Mouse (Mus musculus) hindbrain, embryonic 10.5 days (tissue): ENCODE results near the gene Gnas. TPM values are rescaled to one million over a fixed set of nuclear protein-coding genes. Genes with fewer than 3 reads are reported as not detected.

Source experiments
- DNase-seq: peaks from one replicate; pipeline ENCODE4 v3.0.0-alpha.2; 2017; ENCODE audit warnings: low spot score
- H3K27ac ChIP-seq: fragments of 300-500 bp; sonication (generic); 2 replicates; pipeline ENCODE4 v1.5.1; 2016; ENCODE audit warnings: mild to moderate bottlenecking, moderate library complexity
- H3K27me3 ChIP-seq: fragments of 300-500 bp; sonication (generic); 2 replicates; pipeline ENCODE4 v1.6.1; 2016; ENCODE audit warnings: mild to moderate bottlenecking; ENCODE audit not compliant: poor library complexity, insufficient read depth, severe bottlenecking
- H3K36me3 ChIP-seq: fragments of 300-500 bp; sonication (generic); 2 replicates; pipeline ENCODE4 v1.6.1; 2016; ENCODE audit warnings: mild to moderate bottlenecking, moderate library complexity
- H3K4me1 ChIP-seq: fragments of 300-500 bp; sonication (generic); replicated peaks from 2 replicates; pipeline ENCODE4 v1.6.1; 2016; ENCODE audit warnings: mild to moderate bottlenecking
- H3K4me3 ChIP-seq: fragments of 300-500 bp; sonication (generic); 2 replicates; pipeline ENCODE4 v1.5.1; 2016; ENCODE audit warnings: mild to moderate bottlenecking, moderate library complexity
- H3K9me3 ChIP-seq: fragments of 300-500 bp; sonication (generic); 2 replicates; pipeline ENCODE4 v1.6.1; 2016; ENCODE audit warnings: mild to moderate bottlenecking, moderate library complexity
- WGBS: fragments of 180-500 bp; shearing (Covaris S2); methylation state at CpG from one replicate; pipeline ENCODE4 v1.1.7; 2016; 5-methylcytosine and 5-hydroxymethylcytosine counted together
- polyA plus RNA-seq: library from polyadenylated mRNA; unstranded; fragments of >200 nt; fragmentation: Nextera tagmentation; extraction: Ambion mirVana; gene quantifications from 2 replicates; pipeline ENCODE4 v1.2.1, GENCODE M21; 2016

Gnas gene
- polyA plus RNA-seq, 1 experiment from 2014 or later, result 1,270 TPM

DNA sequence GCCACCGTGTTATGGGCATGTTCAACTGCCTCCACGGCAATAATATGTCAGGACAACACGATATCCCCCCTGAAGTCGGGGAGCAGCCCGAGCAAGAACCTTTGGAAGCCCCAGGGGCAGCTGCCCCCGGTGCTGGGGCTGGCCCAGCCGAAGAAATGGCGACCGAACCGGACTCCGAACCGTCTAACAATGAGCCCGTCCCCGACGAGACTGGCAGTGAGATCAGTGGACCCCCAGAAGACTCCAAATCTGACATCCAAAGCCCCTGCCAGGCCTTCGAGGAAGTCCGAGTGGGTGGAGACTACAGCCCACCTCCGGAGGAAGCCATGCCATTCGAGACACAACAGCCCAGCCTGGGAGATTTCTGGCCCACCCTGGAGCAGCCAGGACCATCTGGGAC, 13.7 kb downstream of the Gnas start:
- Histone ChIP-seq H3K4me1 (peaks cover 48% of the 10 kb centered on the region), H3K27ac (no peak overlapping the region), H3K27me3 (peaks cover 48% of the 10 kb centered on the region), H3K4me3 (peak overlapping the region; percentile 50; the same call in 1 of the 2 replicates), H3K36me3 (peaks cover 39% of the 10 kb centered on the region), H3K9me3 (peaks cover 67% of the 10 kb centered on the region)
- no peak for DNase-seq
- whole genome bisulfite sequencing, result 62% methylated on average over 19 of the region's 19 CpGs

GRCm38 (mm10) chr2:174298471-174298870, 14.4 kb downstream of the Gnas start:
- Histone ChIP-seq H3K27ac (no peak overlapping the region), H3K4me1 (peaks cover 43% of the 10 kb centered on the region), H3K9me3 (peaks cover 67% of the 10 kb centered on the region), H3K27me3 (peaks cover 48% of the 10 kb centered on the region), H3K36me3 (peaks cover 35% of the 10 kb centered on the region), H3K4me3 (peak overlapping the region; percentile 50)
- DNase-seq, result no peak
- 50% methylated on average over 33 of the region's 33 CpGs for WGBS

DNA sequence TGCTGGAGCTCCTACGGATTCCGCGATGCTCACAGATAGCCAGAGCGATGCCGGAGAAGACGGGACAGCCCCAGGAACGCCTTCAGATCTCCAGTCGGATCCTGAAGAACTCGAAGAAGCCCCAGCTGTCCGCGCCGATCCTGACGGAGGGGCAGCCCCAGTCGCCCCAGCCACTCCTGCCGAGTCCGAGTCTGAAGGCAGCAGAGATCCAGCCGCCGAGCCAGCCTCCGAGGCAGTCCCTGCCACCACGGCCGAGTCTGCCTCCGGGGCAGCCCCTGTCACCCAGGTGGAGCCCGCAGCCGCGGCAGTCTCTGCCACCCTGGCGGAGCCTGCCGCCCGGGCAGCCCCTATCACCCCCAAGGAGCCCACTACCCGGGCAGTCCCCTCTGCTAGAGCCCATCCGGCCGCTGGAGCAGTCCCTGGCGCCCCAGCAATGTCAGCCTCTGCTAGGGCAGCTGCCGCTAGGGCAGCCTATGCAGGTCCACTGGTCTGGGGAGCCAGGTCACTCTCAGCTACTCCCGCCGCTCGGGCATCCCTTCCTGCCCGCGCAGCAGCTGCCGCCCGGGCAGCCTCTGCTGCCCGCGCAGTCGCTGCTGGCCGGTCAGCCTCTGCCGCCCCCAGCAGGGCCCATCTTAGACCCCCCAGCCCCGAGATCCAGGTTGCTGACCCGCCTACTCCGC, 15.1 kb downstream of the Gnas start:
- H3K27me3 ChIP-seq, result peaks cover 48% of the 10 kb centered on the region
- DNase-seq, result peak; percentile 46

DNA sequence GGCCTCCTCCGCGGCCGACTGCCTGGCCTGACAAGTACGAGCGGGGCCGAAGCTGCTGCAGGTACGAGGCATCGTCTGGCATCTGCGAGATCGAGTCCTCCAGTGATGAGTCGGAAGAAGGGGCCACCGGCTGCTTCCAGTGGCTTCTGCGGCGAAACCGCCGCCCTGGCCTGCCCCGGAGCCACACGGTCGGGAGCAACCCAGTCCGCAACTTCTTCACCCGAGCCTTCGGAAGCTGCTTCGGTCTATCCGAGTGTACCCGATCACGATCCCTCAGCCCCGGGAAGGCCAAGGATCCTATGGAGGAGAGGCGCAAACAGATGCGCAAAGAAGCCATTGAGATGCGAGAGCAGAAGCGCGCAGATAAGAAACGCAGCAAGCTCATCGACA, 15.6 kb downstream of the Gnas start:
- Histone ChIP-seq H3K4me1 (peaks cover 41% of the 10 kb centered on the region), H3K4me3 (peak overlapping the region; percentile 50), H3K36me3 (peaks cover 33% of the 10 kb centered on the region), H3K27ac (0 out of 2 replicates have a peak overlapping the region, but pooled peaks have one; percentile 30), H3K27me3 (peaks cover 48% of the 10 kb centered on the region), H3K9me3 (peaks cover 62% of the 10 kb centered on the region)
- 49% methylated on average over 34 of the region's 34 CpGs for WGBS
- peak; percentile 38 for DNase-seq

More for the DNA sequence above, 15.1 kb downstream of the Gnas start:
- peaks cover 41% of the 10 kb centered on the region for H3K4me1 ChIP-seq
- peaks cover 67% of the 10 kb centered on the region for H3K9me3 ChIP-seq
- 41% methylated on average over 48 of the region's 48 CpGs for WGBS
- H3K27ac ChIP-seq, result peak overlapping the region; percentile 30; the same call in 1 of the 2 replicates
- H3K36me3 ChIP-seq, result peaks cover 33% of the 10 kb centered on the region
- H3K4me3 ChIP-seq, result peak overlapping the region; percentile 50

- Histone ChIP-seq H3K9me3 (peaks cover 58% of the 10 kb centered on the region), H3K4me3 (peak overlapping the region; percentile 50), H3K36me3 (peaks cover 30% of the 10 kb centered on the region), H3K27me3 (peaks cover 48% of the 10 kb centered on the region), H3K27ac (no peak overlapping the region), H3K4me1 (peaks cover 42% of the 10 kb centered on the region)
- WGBS, result 45% methylated on average over 27 of the region's 27 CpGs
- DNase-seq, result no peak
Observed at GRCm38 (mm10) chr2:174300186-174300585, 16.1 kb downstream of the Gnas start.

GRCm38 (mm10) chr2:174300666-174301065, 16.5 kb downstream of the Gnas start:
- 48% methylated on average over 22 of the region's 22 CpGs for WGBS
- H3K36me3 ChIP-seq, result peaks cover 25% of the 10 kb centered on the region
- peaks cover 48% of the 10 kb centered on the region for H3K27me3 ChIP-seq
- no peak overlapping the region for H3K27ac ChIP-seq
- peaks cover 53% of the 10 kb centered on the region for H3K9me3 ChIP-seq
- H3K4me1 ChIP-seq, result peaks cover 47% of the 10 kb centered on the region
- no peak for DNase-seq
- peak overlapping the region; percentile 50 for H3K4me3 ChIP-seq

GRCm38 (mm10) chr2:174302526-174302925, 18.4 kb downstream of the Gnas start:
- no peak overlapping the region for H3K4me3 ChIP-seq
- peak; percentile 36 for DNase-seq
- peaks cover 25% of the 10 kb centered on the region for H3K36me3 ChIP-seq
- peaks cover 34% of the 10 kb centered on the region for H3K9me3 ChIP-seq
- peaks cover 51% of the 10 kb centered on the region for H3K4me1 ChIP-seq
- 40% methylated on average over 6 of the region's 6 CpGs for whole genome bisulfite sequencing
- peaks cover 42% of the 10 kb centered on the region for H3K27me3 ChIP-seq
- H3K27ac ChIP-seq, result 0 out of 2 replicates have a peak overlapping the region, but pooled peaks have one; percentile 35

GRCm38 (mm10) chr2:174305646-174306045, 21.5 kb downstream of the Gnas start:
- peak; percentile 69 for DNase-seq
- 2% methylated on average over 5 of the region's 5 CpGs for WGBS
- no peak overlapping the region for H3K4me3 ChIP-seq

GRCm38 (mm10) chr2:174307903-174308302, 23.8 kb downstream of the Gnas start:
- Histone ChIP-seq H3K4me1 (peaks cover 40% of the 10 kb centered on the region), H3K4me3 (no peak overlapping the region), H3K27me3 (no peaks in the 10 kb centered on the region), H3K9me3 (no peaks in the 10 kb centered on the region), H3K27ac (no peak overlapping the region), H3K36me3 (no peaks in the 10 kb centered on the region)
- 87% methylated on average over 3 of the region's 3 CpGs for WGBS
- no peak for DNase-seq

More at GRCm38 (mm10) chr2:174305646-174306045, 21.5 kb downstream of the Gnas start:
- Histone ChIP-seq H3K27me3 (peaks cover 11% of the 10 kb centered on the region), H3K27ac (peak overlapping the region; percentile 53), H3K4me1 (peaks cover 28% of the 10 kb centered on the region), H3K36me3 (no peaks in the 10 kb centered on the region; the same call in 1 of the 2 replicates), H3K9me3 (peaks cover 3% of the 10 kb centered on the region)

DNA sequence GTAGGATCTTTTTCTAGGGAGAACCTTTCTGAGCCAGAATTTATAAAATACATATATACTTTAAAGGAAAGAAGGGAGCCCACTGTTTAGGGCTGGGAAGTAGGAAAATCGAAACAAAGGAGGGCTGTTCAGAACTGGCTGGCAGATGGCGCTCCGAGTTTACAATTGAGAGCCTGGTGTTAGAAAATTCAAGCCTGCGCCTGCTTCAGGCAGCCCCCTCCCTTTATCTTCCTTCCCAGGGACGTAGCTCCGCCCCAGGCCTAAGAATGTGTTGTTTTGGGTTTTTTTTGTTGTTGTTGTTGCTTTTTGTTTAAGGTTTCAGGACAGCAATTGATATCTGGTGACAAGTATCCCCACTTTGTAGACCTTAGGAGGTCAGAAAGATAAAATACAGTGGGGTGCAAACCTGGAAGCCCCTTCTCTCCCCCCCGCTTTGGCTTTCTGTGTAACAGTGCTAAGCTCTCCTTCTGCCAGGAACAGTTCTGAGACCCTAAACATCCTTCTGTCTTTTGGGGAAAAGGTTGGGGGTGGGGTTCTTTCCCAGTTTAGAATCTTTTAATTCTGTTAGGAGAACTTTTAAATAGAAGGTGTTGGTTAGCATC, 26.9 kb downstream of the Gnas start:
- peak overlapping the region; percentile 70 for H3K27ac ChIP-seq
- no peaks in the 10 kb centered on the region for H3K9me3 ChIP-seq
- H3K36me3 ChIP-seq, result no peaks in the 10 kb centered on the region
- H3K4me3 ChIP-seq, result no peak overlapping the region
- WGBS, result 11% methylated on average over 7 of the region's 7 CpGs
- DNase-seq, result peak; percentile 72
- no peaks in the 10 kb centered on the region for H3K27me3 ChIP-seq
- H3K4me1 ChIP-seq, result peaks cover 43% of the 10 kb centered on the region

DNA sequence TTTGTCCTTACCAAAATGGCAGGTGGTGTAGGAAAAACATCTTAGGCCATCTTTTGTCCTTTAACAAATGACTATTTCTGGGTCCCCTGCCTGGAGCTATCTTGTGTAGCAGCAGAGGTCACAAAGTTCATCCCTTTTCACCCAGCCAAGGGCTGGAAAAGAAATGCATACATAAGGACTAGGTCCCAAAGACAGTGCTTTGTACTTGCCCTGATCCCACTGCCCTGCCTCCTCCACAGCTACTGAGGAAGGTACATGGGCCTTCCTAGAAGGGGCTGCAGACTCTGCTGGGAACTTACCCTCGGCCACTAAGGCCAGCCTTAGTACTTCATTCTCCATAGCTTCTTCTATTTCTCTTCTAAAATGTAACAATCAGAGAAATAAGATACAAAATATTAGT, 27.5 kb downstream of the Gnas start:
- Histone ChIP-seq H3K27me3 (no peaks in the 10 kb centered on the region), H3K27ac (peak overlapping the region; percentile 70; the same call in 1 of the 2 replicates), H3K4me3 (no peak overlapping the region), H3K4me1 (peaks cover 37% of the 10 kb centered on the region), H3K36me3 (no peaks in the 10 kb centered on the region), H3K9me3 (no peaks in the 10 kb centered on the region)
- DNase-seq, result no peak
- WGBS, result 40% methylated on average over 1 of the region's 1 CpGs

- DNase-seq, result peak; percentile 76
- H3K4me3 ChIP-seq, result no peak overlapping the region
- H3K9me3 ChIP-seq, result no peaks in the 10 kb centered on the region
- peaks cover 33% of the 10 kb centered on the region for H3K4me1 ChIP-seq
- WGBS, result 43% methylated on average over 4 of the region's 4 CpGs
- no peaks in the 10 kb centered on the region for H3K36me3 ChIP-seq
- H3K27ac ChIP-seq, result no peak overlapping the region; the same call in 1 of the 2 replicates
- H3K27me3 ChIP-seq, result no peaks in the 10 kb centered on the region
Observed at GRCm38 (mm10) chr2:174312118-174312647, 28.1 kb downstream of the Gnas start.

GRCm38 (mm10) chr2:174312661-174313060, 28.5 kb downstream of the Gnas start:
- no peaks in the 10 kb centered on the region for H3K27me3 ChIP-seq
- WGBS, result 77% methylated on average over 2 of the region's 2 CpGs
- H3K36me3 ChIP-seq, result no peaks in the 10 kb centered on the region
- H3K9me3 ChIP-seq, result no peaks in the 10 kb centered on the region
- H3K4me3 ChIP-seq, result no peak overlapping the region
- H3K27ac ChIP-seq, result no peak overlapping the region; the same call in 1 of the 2 replicates
- DNase-seq, result no peak
- peaks cover 33% of the 10 kb centered on the region for H3K4me1 ChIP-seq
